Mouse (Mus musculus): ENCODE measurements around the gene Gpr62. TPM values are rescaled to one million over a fixed set of nuclear protein-coding genes. Genes with fewer than 3 reads are reported as not detected.

Gpr62 gene
- polyA plus RNA-seq, 1 experiment from 2014 or later = 0.11 TPM

DNA sequence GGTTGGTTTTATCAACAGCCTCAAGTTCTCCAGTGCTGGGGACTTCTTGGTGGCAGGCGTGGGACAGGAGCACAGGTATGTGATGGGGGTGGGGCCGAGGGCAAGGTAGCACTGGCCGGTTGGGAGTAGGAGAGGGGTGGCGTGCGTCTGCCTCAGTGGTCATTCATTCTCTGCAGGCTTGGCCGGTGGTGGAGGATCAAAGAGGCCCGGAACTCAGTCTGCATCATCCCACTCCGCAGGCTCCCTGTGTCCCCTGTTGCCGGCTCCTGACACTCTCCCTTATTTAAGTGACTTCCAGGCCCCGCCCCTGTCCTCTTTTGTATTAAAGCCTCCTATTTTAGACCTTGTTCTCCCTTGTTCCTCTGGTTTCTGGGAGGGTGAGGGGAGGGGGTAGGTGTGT lies 19.3 kb upstream of the Gpr62 start:
- H3K4me3 ChIP-seq (ENCODE audit: low read length) = no peak overlapping the region
- H3K27me3 ChIP-seq (replicated peaks; ENCODE audit: control insufficient read depth, insufficient read depth, low read length) = no peaks in the 10 kb centered on the region
- H3K9ac ChIP-seq (ENCODE audit: low read depth, low read length) = no peak overlapping the region
- H3K27ac ChIP-seq (ENCODE audit: low read length) = no peak overlapping the region
- H3K36me3 ChIP-seq (ENCODE audit: control insufficient read depth, insufficient read depth, low read length) = peaks cover 30% of the 10 kb centered on the region; the same call in 1 of the 2 replicates
- 84% methylated on average over 10 of the region's 10 CpGs for WGBS
- no peaks in the 10 kb centered on the region for H3K4me1 ChIP-seq (ENCODE audit: control insufficient read depth, insufficient read depth, low read length)
- ATAC-seq = no peak
- H3K4me2 ChIP-seq (ENCODE audit: low read depth, low read length) = no peak overlapping the region
- H3K9me3 ChIP-seq (ENCODE audit: control insufficient read depth, low read length) = no peaks in the 10 kb centered on the region

- 93% methylated on average over 17 of the region's 17 CpGs for WGBS
- no peak overlapping the region for H3K4me3 ChIP-seq (ENCODE audit: low read length)
- H3K27me3 ChIP-seq (replicated peaks; ENCODE audit: control insufficient read depth, insufficient read depth, low read length) = no peaks in the 10 kb centered on the region
- peaks cover 30% of the 10 kb centered on the region; the same call in 1 of the 2 replicates for H3K36me3 ChIP-seq (ENCODE audit: control insufficient read depth, insufficient read depth, low read length)
- no peak overlapping the region for H3K9ac ChIP-seq (ENCODE audit: low read depth, low read length)
- no peaks in the 10 kb centered on the region for H3K9me3 ChIP-seq (ENCODE audit: control insufficient read depth, low read length)
- no peak for ATAC-seq
- no peaks in the 10 kb centered on the region for H3K4me1 ChIP-seq (ENCODE audit: control insufficient read depth, insufficient read depth, low read length)
- no peak overlapping the region for H3K4me2 ChIP-seq (ENCODE audit: low read depth, low read length)
- H3K27ac ChIP-seq (ENCODE audit: low read length) = no peak overlapping the region
Observed at GRCm38 (mm10) chr9:106483606-106484005, 17.9 kb upstream of the Gpr62 start.

- WGBS = 96% methylated on average over 10 of the region's 10 CpGs
- no peak for ATAC-seq
- Histone ChIP-seq H3K9ac (ENCODE audit: low read depth, low read length) (no peak overlapping the region), H3K27ac (ENCODE audit: low read length) (no peak overlapping the region), H3K4me3 (ENCODE audit: low read length) (no peak overlapping the region), H3K4me2 (ENCODE audit: low read depth, low read length) (no peak overlapping the region), H3K36me3 (ENCODE audit: control insufficient read depth, insufficient read depth, low read length) (peaks cover 30% of the 10 kb centered on the region; the same call in 1 of the 2 replicates), H3K27me3 (replicated peaks; ENCODE audit: control insufficient read depth, insufficient read depth, low read length) (no peaks in the 10 kb centered on the region), H3K9me3 (ENCODE audit: control insufficient read depth, low read length) (no peaks in the 10 kb centered on the region), H3K4me1 (ENCODE audit: control insufficient read depth, insufficient read depth, low read length) (peaks cover 2% of the 10 kb centered on the region; the same call in 1 of the 2 replicates)
Observed at GRCm38 (mm10) chr9:106483136-106483535, 17.4 kb upstream of the Gpr62 start.

DNA sequence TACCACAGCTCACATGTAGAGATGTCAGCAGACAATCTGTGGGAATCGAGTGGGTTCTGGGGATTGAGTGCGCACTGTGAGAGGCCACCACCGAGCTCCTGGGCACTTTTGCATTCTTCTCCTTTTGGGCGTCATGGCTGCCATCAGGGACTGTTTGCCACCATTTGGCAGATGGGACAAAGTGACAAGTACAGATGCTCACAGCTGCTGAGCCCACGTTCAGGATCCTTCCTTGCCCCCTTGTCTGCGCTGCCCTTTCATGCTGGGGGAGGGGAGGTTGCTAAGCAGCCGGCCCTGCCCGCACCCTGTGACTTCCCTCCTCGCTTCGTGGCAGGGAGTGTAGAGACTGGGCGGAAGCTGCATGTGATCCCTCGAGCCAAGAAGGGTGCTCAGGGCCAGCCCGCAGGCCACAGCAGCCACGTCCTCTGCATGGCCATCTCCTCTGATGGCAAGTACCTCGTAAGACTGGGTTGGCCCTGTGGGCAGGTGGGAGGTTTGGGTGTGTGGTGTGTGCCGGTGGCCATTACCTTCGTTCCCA lies 16.9 kb upstream of the Gpr62 start:
- 88% methylated on average over 17 of the region's 17 CpGs for WGBS
- H3K27ac ChIP-seq (ENCODE audit: low read length) = no peak overlapping the region
- H3K9me3 ChIP-seq (ENCODE audit: control insufficient read depth, low read length) = no peaks in the 10 kb centered on the region
- no peaks in the 10 kb centered on the region for H3K27me3 ChIP-seq (replicated peaks; ENCODE audit: control insufficient read depth, insufficient read depth, low read length)
- H3K4me3 ChIP-seq (ENCODE audit: low read length) = no peak overlapping the region
- peaks cover 30% of the 10 kb centered on the region; the same call in 1 of the 2 replicates for H3K36me3 ChIP-seq (ENCODE audit: control insufficient read depth, insufficient read depth, low read length)
- H3K4me2 ChIP-seq (ENCODE audit: low read depth, low read length) = no peak overlapping the region
- ATAC-seq = no peak
- H3K4me1 ChIP-seq (ENCODE audit: control insufficient read depth, insufficient read depth, low read length) = peaks cover 7% of the 10 kb centered on the region
- H3K9ac ChIP-seq (ENCODE audit: low read depth, low read length) = no peak overlapping the region

GRCm38 (mm10) chr9:106481676-106482075 lies 15.9 kb upstream of the Gpr62 start:
- Histone ChIP-seq H3K4me2 (ENCODE audit: low read depth, low read length) (no peak overlapping the region), H3K4me3 (ENCODE audit: low read length) (no peak overlapping the region), H3K4me1 (ENCODE audit: control insufficient read depth, insufficient read depth, low read length) (peaks cover 7% of the 10 kb centered on the region), H3K36me3 (ENCODE audit: control insufficient read depth, insufficient read depth, low read length) (peaks cover 30% of the 10 kb centered on the region; the same call in 1 of the 2 replicates), H3K27me3 (replicated peaks; ENCODE audit: control insufficient read depth, insufficient read depth, low read length) (no peaks in the 10 kb centered on the region), H3K9me3 (ENCODE audit: control insufficient read depth, low read length) (no peaks in the 10 kb centered on the region), H3K9ac (ENCODE audit: low read depth, low read length) (no peak overlapping the region), H3K27ac (ENCODE audit: low read length) (no peak overlapping the region)
- 93% methylated on average over 13 of the region's 13 CpGs for WGBS
- ATAC-seq = no peak

- no peak for ATAC-seq
- Histone ChIP-seq H3K4me1 (ENCODE audit: control insufficient read depth, insufficient read depth, low read length) (peaks cover 13% of the 10 kb centered on the region), H3K27ac (ENCODE audit: low read length) (no peak overlapping the region), H3K4me3 (ENCODE audit: low read length) (no peak overlapping the region), H3K9ac (ENCODE audit: low read depth, low read length) (no peak overlapping the region), H3K4me2 (ENCODE audit: low read depth, low read length) (no peak overlapping the region), H3K36me3 (ENCODE audit: control insufficient read depth, insufficient read depth, low read length) (peaks cover 30% of the 10 kb centered on the region; the same call in 1 of the 2 replicates), H3K27me3 (replicated peaks; ENCODE audit: control insufficient read depth, insufficient read depth, low read length) (no peaks in the 10 kb centered on the region), H3K9me3 (ENCODE audit: control insufficient read depth, low read length) (no peaks in the 10 kb centered on the region)
- WGBS = 94% methylated on average over 15 of the region's 15 CpGs
Observed at GRCm38 (mm10) chr9:106481075-106481474, 15.3 kb upstream of the Gpr62 start.

- no peak overlapping the region for H3K9ac ChIP-seq (ENCODE audit: low read depth, low read length)
- ATAC-seq = no peak
- no peak overlapping the region for H3K27ac ChIP-seq (ENCODE audit: low read length)
- peaks cover 30% of the 10 kb centered on the region; the same call in 1 of the 2 replicates for H3K36me3 ChIP-seq (ENCODE audit: control insufficient read depth, insufficient read depth, low read length)
- peaks cover 17% of the 10 kb centered on the region for H3K4me1 ChIP-seq (ENCODE audit: control insufficient read depth, insufficient read depth, low read length)
- WGBS = 92% methylated on average over 7 of the region's 7 CpGs
- no peaks in the 10 kb centered on the region for H3K9me3 ChIP-seq (ENCODE audit: control insufficient read depth, low read length)
- H3K4me2 ChIP-seq (ENCODE audit: low read depth, low read length) = no peak overlapping the region
- no peaks in the 10 kb centered on the region for H3K27me3 ChIP-seq (replicated peaks; ENCODE audit: control insufficient read depth, insufficient read depth, low read length)
- no peak overlapping the region for H3K4me3 ChIP-seq (ENCODE audit: low read length)
Observed at GRCm38 (mm10) chr9:106480541-106480940, 14.8 kb upstream of the Gpr62 start.

- WGBS = 78% methylated on average over 9 of the region's 9 CpGs
- peak overlapping the region; percentile 87 for H3K4me3 ChIP-seq (ENCODE audit: low read length)
- H3K4me2 ChIP-seq (ENCODE audit: low read depth, low read length) = peak overlapping the region; percentile 92
- no peak overlapping the region for H3K27ac ChIP-seq (ENCODE audit: low read length)
- peak overlapping the region; percentile 73 for H3K9ac ChIP-seq (ENCODE audit: low read depth, low read length)
- no peak for ATAC-seq
- peaks cover 10% of the 10 kb centered on the region; the same call in 1 of the 2 replicates for H3K36me3 ChIP-seq (ENCODE audit: control insufficient read depth, insufficient read depth, low read length)
- H3K4me1 ChIP-seq (ENCODE audit: control insufficient read depth, insufficient read depth, low read length) = peaks cover 39% of the 10 kb centered on the region
- H3K27me3 ChIP-seq (replicated peaks; ENCODE audit: control insufficient read depth, insufficient read depth, low read length) = no peaks in the 10 kb centered on the region
- H3K9me3 ChIP-seq (ENCODE audit: control insufficient read depth, low read length) = no peaks in the 10 kb centered on the region
Observed at GRCm38 (mm10) chr9:106478101-106478500, 12.4 kb upstream of the Gpr62 start.

DNA sequence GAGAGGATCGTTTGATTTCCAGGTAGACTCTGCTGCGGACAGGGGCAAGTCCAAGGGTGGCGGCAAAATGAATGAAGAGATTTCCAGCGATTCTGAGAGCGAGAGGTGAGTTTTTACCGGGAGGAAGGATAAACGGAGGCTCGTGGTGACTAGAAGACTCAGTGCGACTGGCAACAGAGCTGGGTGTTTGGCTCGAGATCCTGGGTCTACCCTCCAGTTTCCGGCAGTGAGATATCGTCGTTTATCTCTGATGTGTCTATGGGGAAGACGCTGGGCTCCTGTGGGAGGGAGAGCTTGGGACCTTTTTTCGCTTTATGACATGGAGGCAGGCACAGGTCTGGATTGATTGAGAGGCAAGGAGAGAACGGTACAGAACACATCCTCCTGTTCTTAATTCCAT lies 11.9 kb upstream of the Gpr62 start:
- peak overlapping the region; percentile 87 for H3K4me3 ChIP-seq (ENCODE audit: low read length)
- H3K27ac ChIP-seq (ENCODE audit: low read length) = peak overlapping the region; percentile 41; the same call in 1 of the 2 replicates
- H3K27me3 ChIP-seq (replicated peaks; ENCODE audit: control insufficient read depth, insufficient read depth, low read length) = no peaks in the 10 kb centered on the region
- peaks cover 40% of the 10 kb centered on the region for H3K4me1 ChIP-seq (ENCODE audit: control insufficient read depth, insufficient read depth, low read length)
- H3K9me3 ChIP-seq (ENCODE audit: control insufficient read depth, low read length) = no peaks in the 10 kb centered on the region
- H3K36me3 ChIP-seq (ENCODE audit: control insufficient read depth, insufficient read depth, low read length) = peaks cover 6% of the 10 kb centered on the region; the same call in 1 of the 2 replicates
- no peak for ATAC-seq
- WGBS = 3% methylated on average over 16 of the region's 16 CpGs
- H3K9ac ChIP-seq (ENCODE audit: low read depth, low read length) = peak overlapping the region; percentile 73
- peak overlapping the region; percentile 92 for H3K4me2 ChIP-seq (ENCODE audit: low read depth, low read length)

Measured in intestine, embryonic 16.5 days (tissue).